Mouse (Mus musculus) MEL (cell line): ENCODE data around the gene Ccser1. TPM values are rescaled to one million over a fixed set of nuclear protein-coding genes. Genes with fewer than 3 reads are reported as not detected.

Experiments
- DNase-seq: peaks from one replicate; pipeline ENCODE4 v3.0.0; 2011; ENCODE audit warnings: low read depth, low spot score
- H3K27ac ChIP-seq: 2 replicates; pipeline ENCODE4 v1.5.1; 2012; ENCODE audit warnings: low read depth, mild to moderate bottlenecking, control low read depth, low read length, moderate library complexity; ENCODE audit not compliant: control insufficient read depth
- H3K27me3 ChIP-seq, 2 experiments: fragments of 150-350 bp in 1 of 2; sonication (generic) in 1 of 2; 2 replicates each; pipeline ENCODE4 v1.6.1; 2012; ENCODE audit warnings: low read length in 2 of 2, mild to moderate bottlenecking in 2 of 2, improper control_type of control experiment in 1 of 2, moderate library complexity in 1 of 2; ENCODE audit not compliant: insufficient read depth in 2 of 2, control insufficient read depth in 1 of 2
- H3K36me3 ChIP-seq, 2 experiments: 2 replicates each; pipeline ENCODE4 v1.6.1; 2012 to 2014; ENCODE audit warnings: low read length in 2 of 2, improper control_type of control experiment in 1 of 2, inconsistent platforms in 1 of 2, mild to moderate bottlenecking in 1 of 2; ENCODE audit not compliant: insufficient read depth in 2 of 2, control insufficient read depth in 1 of 2
- H3K4me1 ChIP-seq, 2 experiments: fragments of 150-350 bp in 1 of 2; sonication (generic) in 1 of 2; 2 replicates each; pipeline ENCODE4 v1.6.1; 2012; ENCODE audit warnings: low read length in 2 of 2, improper control_type of control experiment in 1 of 2, mild to moderate bottlenecking in 1 of 2; ENCODE audit not compliant: insufficient read depth in 2 of 2, control insufficient read depth in 1 of 2
- H3K4me3 ChIP-seq, 2 experiments: fragments of 150-350 bp in 1 of 2; sonication (generic) in 1 of 2; 2 replicates each; pipeline ENCODE4 v1.5.1; 2012; ENCODE audit warnings: low read depth in 2 of 2, low read length in 2 of 2, mild to moderate bottlenecking in 2 of 2, moderate library complexity in 2 of 2, control low read depth in 1 of 2, improper control_type of control experiment in 1 of 2; ENCODE audit not compliant: control insufficient read depth in 1 of 2, insufficient read depth in 1 of 2
- H3K79me2 ChIP-seq: 2 replicates; pipeline ENCODE4 v1.6.1; 2012; ENCODE audit warnings: mild to moderate bottlenecking, low read length, moderate library complexity; ENCODE audit not compliant: control insufficient read depth, poor library complexity, insufficient read depth
- H3K9ac ChIP-seq: 2 replicates; pipeline ENCODE4 v1.6.1; 2012; ENCODE audit warnings: low read depth, mild to moderate bottlenecking, control low read depth, low read length, moderate library complexity; ENCODE audit not compliant: control insufficient read depth, poor library complexity, severe bottlenecking
- H3K9me3 ChIP-seq: fragments of 150-350 bp; sonication (generic); replicated peaks from 2 replicates; pipeline ENCODE4 v1.6.1; 2012; ENCODE audit warnings: mild to moderate bottlenecking, low read length, improper control_type of control experiment, moderate library complexity; ENCODE audit not compliant: insufficient read depth
- CTCF ChIP-seq, 3 experiments: IDR thresholded peaks in 2 of 3; conservative IDR thresholded peaks in 1 of 3; 2 replicates each; pipeline ENCODE4 v1.5.1; 2011 to 2012; ENCODE audit warnings: low read length in 3 of 3, low read depth in 2 of 3, mild to moderate bottlenecking in 2 of 3, improper control_type of control experiment in 1 of 3, inconsistent platforms in 1 of 3, mixed read lengths in 1 of 3, moderate library complexity in 1 of 3; ENCODE audit not compliant: control insufficient read depth in 1 of 3, insufficient read depth in 1 of 3, poor library complexity in 1 of 3, severe bottlenecking in 1 of 3
- E2F4 ChIP-seq: IDR thresholded peaks from 2 replicates; pipeline ENCODE4 v1.6.1; 2011; ENCODE audit warnings: low read depth, low read length, improper control_type of control experiment, borderline replicate concordance
- EP300 ChIP-seq, 2 experiments: IDR thresholded peaks; 2 replicates each; pipeline ENCODE4 v1.6.1; 2011; ENCODE audit warnings: improper control_type of control experiment in 2 of 2, low read length in 2 of 2, low read depth in 1 of 2, mild to moderate bottlenecking in 1 of 2
- JUND ChIP-seq: IDR thresholded peaks from 2 replicates; pipeline ENCODE4 v1.6.1; 2011; ENCODE audit warnings: low read depth, mild to moderate bottlenecking, improper control_type of control experiment, low read length
- KAT2A ChIP-seq: conservative IDR thresholded peaks from 2 replicates; pipeline ENCODE4 v1.6.1; 2012; ENCODE audit warnings: low read depth, low read length, improper control_type of control experiment, inconsistent platforms
- MAFK ChIP-seq: IDR thresholded peaks from 2 replicates; pipeline ENCODE4 v1.6.1; 2011; ENCODE audit warnings: low read depth, mild to moderate bottlenecking, low read length, improper control_type of control experiment, borderline replicate concordance
- MXI1 ChIP-seq: IDR thresholded peaks from 2 replicates; pipeline ENCODE4 v1.6.1; 2011; ENCODE audit warnings: mild to moderate bottlenecking, low read depth, low read length, improper control_type of control experiment
- MYB ChIP-seq: IDR thresholded peaks from 2 replicates; pipeline ENCODE4 v1.6.1; 2011; ENCODE audit warnings: mild to moderate bottlenecking, low read depth, low read length, improper control_type of control experiment
- MYC ChIP-seq: IDR thresholded peaks from 2 replicates; pipeline ENCODE4 v1.6.1; 2011; ENCODE audit warnings: low read depth, mild to moderate bottlenecking, low read length, improper control_type of control experiment, moderate library complexity
- POLR2AphosphoS5 ChIP-seq: IDR thresholded peaks from 2 replicates; pipeline ENCODE4 v1.6.1; 2012; ENCODE audit warnings: low read depth, borderline replicate concordance, mild to moderate bottlenecking, inconsistent platforms, low read length, moderate library complexity, mixed read lengths
- RAD21 ChIP-seq: IDR thresholded peaks from 2 replicates; pipeline ENCODE4 v1.6.1; 2011; ENCODE audit warnings: mild to moderate bottlenecking, low read depth, low read length, improper control_type of control experiment
- RCOR1 ChIP-seq: IDR thresholded peaks from 2 replicates; pipeline ENCODE4 v1.6.1; 2012; ENCODE audit warnings: low read depth, mild to moderate bottlenecking, inconsistent platforms, low read length, improper control_type of control experiment
- SIN3A ChIP-seq: IDR thresholded peaks from 2 replicates; pipeline ENCODE4 v1.6.1; 2012; ENCODE audit warnings: low read length, improper control_type of control experiment, inconsistent platforms
- TAL1 ChIP-seq: IDR thresholded peaks from 2 replicates; pipeline ENCODE4 v1.6.1; 2012; ENCODE audit warnings: mild to moderate bottlenecking, inconsistent platforms, low read length, moderate library complexity, mixed read lengths
- TBP ChIP-seq: IDR thresholded peaks from 2 replicates; pipeline ENCODE4 v1.8.0; 2011; ENCODE audit warnings: low read depth, low read length, improper control_type of control experiment
- TCF12 ChIP-seq: IDR thresholded peaks from 2 replicates; pipeline ENCODE4 v1.6.1; 2014; ENCODE audit warnings: low read depth, mild to moderate bottlenecking, inconsistent platforms, low read length, improper control_type of control experiment, moderate library complexity
- USF1 ChIP-seq: IDR thresholded peaks from 2 replicates; pipeline ENCODE4 v1.6.1; 2014; ENCODE audit warnings: low read depth, mild to moderate bottlenecking, inconsistent platforms, low read length, improper control_type of control experiment, moderate library complexity
- USF2 ChIP-seq, 2 experiments: IDR thresholded peaks; 2 replicates each; pipeline ENCODE4 v1.6.1; 2011 to 2012; ENCODE audit warnings: improper control_type of control experiment in 2 of 2, low read length in 2 of 2, borderline replicate concordance in 1 of 2, inconsistent platforms in 1 of 2, low read depth in 1 of 2, mild to moderate bottlenecking in 1 of 2; ENCODE audit not compliant: insufficient read depth in 1 of 2
- ZC3H11A ChIP-seq: IDR thresholded peaks from 2 replicates; pipeline ENCODE4 v1.6.1; 2012; ENCODE audit warnings: low read depth, mild to moderate bottlenecking, inconsistent platforms, low read length, improper control_type of control experiment
- ZKSCAN1 ChIP-seq: IDR thresholded peaks from 2 replicates; pipeline ENCODE4 v1.6.1; 2012; ENCODE audit warnings: low read depth, mild to moderate bottlenecking, inconsistent platforms, low read length, improper control_type of control experiment, moderate library complexity
- ZNF384 ChIP-seq: IDR thresholded peaks from 2 replicates; pipeline ENCODE4 v1.6.1; 2012; ENCODE audit warnings: low read depth, mild to moderate bottlenecking, inconsistent platforms, low read length, improper control_type of control experiment
- polyA plus RNA-seq, 2 experiments: library from polyadenylated mRNA; stranded (reverse) in 1 of 2; unstranded in 1 of 2; fragments of >175 nt in 1 of 2; fragments of >200 nt in 1 of 2; gene quantifications; 2 replicates each; pipeline versions ENCODE4 v1.2.1 to v1.2.4; 2012; ENCODE audit warnings: low replicate concordance in 2 of 2, low read depth in 1 of 2; ENCODE audit not compliant: insufficient read length in 2 of 2, insufficient read depth in 1 of 2, missing spikeins in 1 of 2
- total RNA-seq: library from RNA; depleted of rRNA; stranded (reverse); fragments of 300-350 nt; gene quantifications from 2 replicates; pipeline ENCODE4 v1.2.3, GENCODE M21; 2012

Gene Ccser1
- total and polyA plus RNA-seq, 3 experiments: not detected

GRCm38 (mm10) chr6:61767151-61767550, 587.0 kb downstream of the Ccser1 start:
- Histone ChIP-seq H3K36me3 (no peaks in the 10 kb centered on the region), H3K9me3 (no peaks in the 10 kb centered on the region), H3K79me2 (no peaks in the 10 kb centered on the region), H3K27me3 (no peaks in the 10 kb centered on the region), H3K4me3 (no peak overlapping the region), H3K9ac (no peak overlapping the region), H3K27ac (no peak overlapping the region), H3K4me1 (no peaks in the 10 kb centered on the region)
- DNase-seq: no peak
- TF ChIP-seq MXI1 (no peak), MYC (no peak), ZC3H11A (no peak), EP300 (IDR thresholded peaks at IDR 0.05; ENCODE audit: low read depth in 1 of 2, low read length in 2 of 2) (no peak), E2F4 (no peak), TAL1 (no peak)

- H3K9me3 ChIP-seq: no peaks in the 10 kb centered on the region
- TF ChIP-seq ZKSCAN1 (no peak), MYB (no peak)
- TF ChIP-seq, all 39 proteins: peak for 0
Observed at GRCm38 (mm10) chr6:61786706-61787105, 606.6 kb downstream of the Ccser1 start.

GRCm38 (mm10) chr6:61800889-61801288, 620.8 kb downstream of the Ccser1 start:
- no peaks in the 10 kb centered on the region for H3K36me3 ChIP-seq

More at GRCm38 (mm10) chr6:61786706-61787105, 606.6 kb downstream of the Ccser1 start:
- no peak overlapping the region for H3K27ac ChIP-seq
- no peak overlapping the region for H3K9ac ChIP-seq
- H3K36me3 ChIP-seq: no peaks in the 10 kb centered on the region
- no peaks in the 10 kb centered on the region for H3K27me3 ChIP-seq
- no peaks in the 10 kb centered on the region for H3K4me1 ChIP-seq
- H3K4me3 ChIP-seq: no peak overlapping the region
- DNase-seq: no peak
- H3K79me2 ChIP-seq: no peaks in the 10 kb centered on the region

GRCm38 (mm10) chr6:61805481-61805880, 625.4 kb downstream of the Ccser1 start:
- DNase-seq: no peak
- no peaks in the 10 kb centered on the region for H3K36me3 ChIP-seq
- no peaks in the 10 kb centered on the region for H3K4me1 ChIP-seq
- H3K79me2 ChIP-seq: no peaks in the 10 kb centered on the region
- TF ChIP-seq TBP (no peak), ZNF384 (no peak), MAFK (no peak), RAD21 (no peak), CTCF (IDR thresholded peaks at IDR 0.05 in 2 of 3, conservative IDR thresholded peaks at IDR 0.05 in 1 of 3; ENCODE audit: control insufficient read depth in 1 of 3, insufficient read depth in 1 of 3, low read depth in 2 of 3, low read length in 3 of 3, poor library complexity in 1 of 3, severe bottlenecking in 1 of 3) (no peak), ZC3H11A (no peak), JUND (no peak), POLR2AphosphoS5 (no peak), RCOR1 (no peak), KAT2A (no peak), USF2 (IDR thresholded peaks at IDR 0.05; ENCODE audit: borderline replicate concordance in 1 of 2, insufficient read depth in 1 of 2, low read depth in 1 of 2, low read length in 2 of 2) (no peak), TCF12 (no peak), SIN3A (no peak), TAL1 (no peak), USF1 (no peak)
- H3K9me3 ChIP-seq: no peaks in the 10 kb centered on the region
- H3K27me3 ChIP-seq: no peaks in the 10 kb centered on the region
- H3K27ac ChIP-seq: no peak overlapping the region
- no peak overlapping the region for H3K4me3 ChIP-seq
- H3K9ac ChIP-seq: no peak overlapping the region

More at GRCm38 (mm10) chr6:61800889-61801288, 620.8 kb downstream of the Ccser1 start:
- Histone ChIP-seq H3K9ac (no peak overlapping the region), H3K4me3 (no peak overlapping the region), H3K4me1 (no peaks in the 10 kb centered on the region), H3K79me2 (no peaks in the 10 kb centered on the region), H3K27ac (no peak overlapping the region)
- DNase-seq: no peak
- TF ChIP-seq E2F4 (no peak), USF2 (IDR thresholded peaks at IDR 0.05; ENCODE audit: borderline replicate concordance in 1 of 2, insufficient read depth in 1 of 2, low read depth in 1 of 2, low read length in 2 of 2) (no peak)
- TF ChIP-seq, all 39 proteins: peak for 0
- Histone ChIP-seq H3K9me3 (no peaks in the 10 kb centered on the region), H3K27me3 (no peaks in the 10 kb centered on the region)
